Mouse (Mus musculus): ENCODE results near the gene Stambpl1. TPM values are rescaled to one million over a fixed set of nuclear protein-coding genes. Genes with fewer than 3 reads are reported as not detected.

Gene Stambpl1
- total RNA-seq, 2 experiments from 2014 or later = 9.8 to 12.5 TPM

DNA sequence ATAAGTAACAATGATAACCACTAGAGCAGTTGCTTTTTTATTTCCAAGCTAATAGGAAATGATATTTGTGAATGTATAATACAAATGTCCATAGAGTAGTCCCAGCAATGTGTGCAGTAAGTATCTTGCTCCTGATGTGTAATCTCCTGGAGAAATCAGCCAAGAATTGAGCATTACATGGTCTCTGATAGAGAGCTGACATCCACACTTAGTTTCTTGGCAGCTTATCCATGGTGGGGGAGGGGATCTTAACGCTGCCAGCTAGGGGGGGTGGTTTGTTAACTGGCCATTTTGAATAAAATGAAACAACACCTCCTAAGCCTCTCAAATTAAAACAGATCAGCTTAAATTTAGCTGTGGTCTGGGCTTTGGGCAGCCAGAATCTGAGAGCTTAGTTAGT lies 77.0 kb downstream of the Stambpl1 start:
- ATAC-seq (replicated peaks; ENCODE audit: low FRiP score, poor library complexity, severe bottlenecking) = no peak

DNA sequence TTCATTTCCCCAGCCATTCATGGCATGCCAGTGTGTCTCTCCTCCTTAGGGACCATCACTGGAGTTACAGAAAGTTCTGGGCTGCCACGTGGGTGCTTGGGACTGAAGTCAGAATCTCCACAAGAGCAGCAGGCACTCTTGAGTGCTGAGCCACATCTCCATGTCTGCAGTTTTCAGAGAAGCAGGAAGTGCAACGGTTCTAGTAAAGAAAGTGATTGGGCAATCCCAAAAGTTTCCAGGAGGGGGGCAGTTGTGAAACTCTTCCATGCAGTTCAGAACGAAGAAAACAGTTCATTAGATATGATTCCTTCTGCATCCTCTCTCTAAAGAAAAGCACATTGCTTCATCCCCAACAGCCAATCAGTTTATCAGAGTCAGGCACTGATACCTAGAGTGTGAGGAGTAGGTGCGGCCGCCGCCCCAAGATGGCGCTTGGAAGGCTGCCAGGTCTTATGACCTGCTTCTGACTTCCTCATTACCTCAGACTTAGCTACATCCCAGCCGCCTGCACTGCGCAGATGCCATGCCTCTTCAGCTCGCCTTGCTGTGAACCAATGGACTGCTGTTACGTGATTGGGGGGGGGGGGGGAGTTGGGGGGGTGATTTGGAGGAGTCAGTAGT lies 78.2 kb downstream of the Stambpl1 start:
- no peak for ATAC-seq (replicated peaks; ENCODE audit: low FRiP score, poor library complexity, severe bottlenecking)

DNA sequence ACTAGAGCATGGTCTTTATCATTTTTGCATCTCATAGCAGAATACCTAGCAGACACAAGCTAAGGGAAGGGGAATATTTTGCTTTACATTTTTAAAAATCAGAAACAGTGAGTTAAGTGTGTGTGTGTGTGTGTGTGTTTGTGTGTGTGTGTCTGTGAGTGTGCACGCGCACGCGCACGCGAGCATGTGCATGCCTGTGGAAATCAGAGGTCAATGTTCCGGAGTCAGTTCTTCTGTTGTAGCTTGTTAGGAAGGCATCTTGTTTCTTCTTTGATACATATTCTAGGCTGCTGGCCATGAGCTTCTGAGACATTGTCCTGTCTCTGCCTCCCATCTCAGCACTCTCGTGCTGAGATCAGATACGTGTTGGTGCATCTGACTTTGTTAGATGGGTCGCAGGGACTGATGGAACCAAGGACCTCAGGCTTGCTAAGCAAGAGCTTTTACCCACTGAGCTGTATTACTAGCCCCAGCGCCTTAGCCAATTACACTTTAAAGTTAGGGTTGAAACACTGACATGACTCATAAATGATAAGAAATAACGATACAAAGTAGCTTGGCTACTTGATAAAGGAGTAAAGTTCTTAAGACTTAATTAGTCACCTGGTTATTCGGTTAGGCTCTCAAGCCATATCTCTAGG lies 78.9 kb downstream of the Stambpl1 start:
- no peak for ATAC-seq (replicated peaks; ENCODE audit: low FRiP score, poor library complexity, severe bottlenecking)

DNA sequence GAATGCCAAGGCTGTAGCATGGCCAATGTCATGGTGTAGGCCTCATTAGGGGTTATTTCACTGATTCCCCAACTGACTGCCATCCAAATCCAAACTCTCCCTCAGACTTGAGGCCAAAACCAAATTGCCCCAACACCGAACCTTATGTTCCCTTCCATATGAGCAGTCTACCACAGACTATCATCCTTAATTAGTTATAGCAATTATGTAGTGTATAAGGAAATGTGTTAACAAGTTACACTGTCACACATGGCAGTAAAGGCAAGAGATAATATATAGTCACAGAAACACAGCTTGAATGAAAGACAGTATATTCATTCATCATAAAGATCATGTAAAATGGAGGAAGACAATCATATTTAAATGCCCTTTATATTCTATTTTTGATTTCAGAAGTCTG lies 81.0 kb downstream of the Stambpl1 start:
- ATAC-seq (replicated peaks; ENCODE audit: low FRiP score, poor library complexity, severe bottlenecking) = no peak

DNA sequence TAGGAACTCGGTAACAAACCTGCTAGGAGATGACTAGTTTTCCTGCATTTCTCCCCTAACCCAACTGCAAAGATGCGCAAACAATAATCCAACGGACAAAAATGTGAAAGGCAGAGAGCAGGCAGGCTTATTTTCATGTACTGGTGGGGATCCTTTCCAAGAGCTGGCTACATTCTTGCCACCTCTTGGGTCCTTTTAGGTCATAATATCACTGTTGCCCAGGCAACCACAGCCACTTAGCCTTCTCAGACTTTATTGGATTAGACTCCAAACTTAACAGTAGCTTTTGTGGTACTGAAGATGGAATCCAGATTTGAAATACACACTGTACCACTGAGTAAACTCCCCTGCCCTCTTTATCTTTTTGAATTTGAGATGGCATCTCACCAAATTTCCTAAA lies 86.0 kb downstream of the Stambpl1 start:
- no peak for ATAC-seq (replicated peaks; ENCODE audit: low FRiP score, poor library complexity, severe bottlenecking)

DNA sequence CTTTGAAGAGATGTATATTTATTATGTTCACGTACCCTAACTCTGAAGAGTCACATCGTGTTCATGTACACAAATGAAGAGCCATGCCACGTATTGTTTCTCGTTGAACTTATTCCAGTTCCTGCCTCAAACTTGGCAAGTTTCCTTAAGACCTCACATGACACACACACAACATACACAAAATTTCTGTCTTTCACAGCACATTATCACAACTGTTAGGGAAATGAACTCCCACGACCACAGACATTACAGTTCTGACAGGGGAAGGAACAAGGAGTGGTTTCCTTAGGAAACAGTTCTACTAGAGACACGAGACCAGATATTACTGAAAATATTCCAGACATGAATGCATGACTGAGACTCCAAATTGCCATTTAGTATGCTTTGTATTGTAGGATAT lies 91.6 kb downstream of the Stambpl1 start:
- no peak for ATAC-seq (replicated peaks; ENCODE audit: low FRiP score, poor library complexity, severe bottlenecking)

DNA sequence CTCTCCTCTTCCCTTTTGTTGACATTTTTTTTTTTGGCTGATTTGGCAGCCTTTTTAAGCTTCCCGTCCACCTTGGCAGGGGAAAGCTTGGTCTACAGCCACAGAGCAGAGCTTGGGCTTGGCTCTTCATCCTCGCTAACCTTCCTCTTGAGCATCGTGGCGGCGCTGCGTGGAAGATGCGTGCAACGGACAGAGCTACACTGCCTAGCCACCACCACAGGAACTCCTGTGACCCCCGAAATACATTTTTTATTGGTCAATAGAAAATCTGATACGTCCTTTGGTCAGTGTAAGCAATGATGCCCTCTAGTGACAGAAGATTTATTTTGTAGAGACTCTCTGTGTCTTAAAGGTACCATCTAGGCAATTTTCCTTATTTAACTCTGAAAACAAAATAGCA lies 92.4 kb downstream of the Stambpl1 start:
- ATAC-seq (replicated peaks; ENCODE audit: low FRiP score, poor library complexity, severe bottlenecking) = no peak

DNA sequence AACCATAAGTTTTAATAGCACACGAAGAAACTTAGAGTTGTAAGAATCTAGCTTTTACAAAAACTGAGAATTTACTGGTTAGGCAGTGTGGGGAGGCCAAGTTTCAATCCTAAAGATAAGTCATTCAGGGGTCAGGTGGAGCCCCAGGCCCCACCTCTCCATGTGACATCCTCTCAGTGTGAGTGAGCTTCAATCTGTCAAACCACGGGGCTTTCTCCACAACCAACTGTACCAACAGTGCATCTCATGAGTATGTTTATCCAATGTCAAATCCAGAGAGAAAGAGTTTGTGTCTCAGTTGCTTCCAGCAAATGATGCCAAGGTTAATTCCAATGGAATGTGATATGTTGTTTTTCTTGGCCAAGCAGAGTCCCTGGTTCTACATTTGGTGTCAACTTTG lies 92.8 kb downstream of the Stambpl1 start:
- ATAC-seq (replicated peaks; ENCODE audit: low FRiP score, poor library complexity, severe bottlenecking) = no peak

DNA sequence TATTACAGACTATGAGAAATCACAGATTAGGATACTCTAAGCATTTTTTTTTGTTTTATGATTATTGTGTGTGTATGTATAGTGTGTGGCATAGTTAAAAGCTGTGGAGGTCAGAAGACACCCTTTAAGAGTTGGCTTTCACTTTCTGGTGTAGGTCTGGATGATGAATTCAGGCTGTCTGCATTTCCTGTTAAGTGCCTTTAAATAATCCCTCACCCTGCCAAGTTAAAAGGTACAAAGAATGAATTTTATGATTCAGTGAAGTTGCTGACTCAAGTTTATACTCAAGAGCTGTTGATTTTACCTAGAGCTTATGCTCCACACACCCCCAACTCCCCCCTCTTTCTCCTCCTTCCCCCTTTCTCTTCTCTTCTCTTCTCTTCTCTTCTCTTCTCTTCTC lies 95.2 kb downstream of the Stambpl1 start:
- no peak for ATAC-seq (replicated peaks; ENCODE audit: low FRiP score, poor library complexity, severe bottlenecking)

DNA sequence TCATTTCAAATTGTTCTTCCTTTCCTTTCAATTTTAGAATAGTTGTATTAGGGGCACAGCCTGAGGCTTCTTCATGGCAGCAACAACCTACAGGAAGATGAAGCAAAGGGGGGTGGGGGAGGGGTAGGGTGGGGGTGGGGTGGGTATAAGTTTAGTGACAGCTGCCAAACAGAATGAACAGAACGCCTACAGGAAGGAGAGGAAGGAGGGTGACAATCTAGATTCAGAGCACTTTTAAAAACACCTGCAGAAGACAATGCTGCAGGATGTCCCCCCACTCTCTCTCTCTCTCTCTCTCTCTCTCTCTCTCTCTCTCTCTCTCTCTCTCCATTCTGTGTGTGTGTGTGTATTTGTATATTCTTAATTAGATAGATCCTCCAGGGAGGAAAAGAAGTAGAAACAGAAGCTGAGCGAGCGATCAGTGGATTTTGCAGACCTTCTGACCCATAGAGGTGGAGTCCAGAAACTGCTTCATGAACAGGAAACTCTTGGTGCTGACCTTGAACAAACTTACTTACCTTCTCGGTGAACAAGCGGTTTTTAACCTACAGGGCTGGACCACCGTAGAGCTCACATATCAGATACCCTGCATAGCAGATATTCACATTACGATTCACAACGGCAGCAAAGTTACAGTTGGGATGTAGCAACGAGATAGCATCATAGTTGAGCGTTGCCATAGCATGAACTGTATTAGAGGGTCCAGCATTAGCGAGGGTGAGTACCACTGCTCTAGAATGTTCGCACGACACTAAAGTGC lies 95.8 kb downstream of the Stambpl1 start:
- no peak for ATAC-seq (replicated peaks; ENCODE audit: low FRiP score, poor library complexity, severe bottlenecking)

DNA sequence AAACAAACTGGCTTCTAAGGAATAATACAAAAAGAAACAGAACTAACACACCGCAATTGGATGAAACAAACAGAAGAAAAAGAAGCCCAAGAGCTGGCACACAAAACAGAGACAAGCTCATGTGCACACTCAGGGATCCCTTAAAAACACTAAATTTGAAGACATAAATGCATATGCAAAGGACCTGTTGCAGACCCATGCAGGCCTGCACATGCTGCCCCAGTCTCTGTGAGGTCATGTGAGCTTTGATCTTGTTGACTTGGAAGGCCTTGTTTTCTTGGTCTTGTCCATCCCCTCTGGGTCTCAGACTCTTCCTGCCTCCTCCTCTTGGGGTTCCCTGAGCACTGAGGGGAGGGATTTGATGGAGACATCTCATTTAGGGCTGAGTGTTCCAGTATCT lies 96.7 kb downstream of the Stambpl1 start:
- no peak for ATAC-seq (replicated peaks; ENCODE audit: low FRiP score, poor library complexity, severe bottlenecking)

Other genes with a start within 250 kb of the Stambpl1 start
- gene Lipf, start 231.0 kb upstream of the Stambpl1 start, total RNA-seq (2015; ENCODE audit: low replicate concordance) = not detected in 2 replicates
- not detected in 2 replicates for gene Lipf, start 231.0 kb upstream of the Stambpl1 start, total RNA-seq (2017; ENCODE audit: low replicate concordance)
- gene Lipk, start 183.9 kb upstream of the Stambpl1 start, total RNA-seq (2015; ENCODE audit: low replicate concordance) = not detected in 2 replicates
- gene Lipk, start 183.9 kb upstream of the Stambpl1 start, total RNA-seq (2017; ENCODE audit: low replicate concordance) = not detected in 2 replicates
- gene Lipn, start 124.9 kb upstream of the Stambpl1 start, total RNA-seq (2015; ENCODE audit: low replicate concordance) = not detected in 2 replicates
- not detected in 2 replicates for gene Lipn, start 124.9 kb upstream of the Stambpl1 start, total RNA-seq (2017; ENCODE audit: low replicate concordance)
- not detected in 2 replicates for gene Lipm, start 91.3 kb upstream of the Stambpl1 start, total RNA-seq (2015; ENCODE audit: low replicate concordance)
- not detected in 2 replicates for gene Lipm, start 91.3 kb upstream of the Stambpl1 start, total RNA-seq (2017; ENCODE audit: low replicate concordance)
- 4.0 and 17.5 TPM in 2 replicates for gene Ankrd22, start 26.2 kb upstream of the Stambpl1 start, total RNA-seq (2015; ENCODE audit: low replicate concordance)
- 4.6 and 8.0 TPM in 2 replicates for gene Ankrd22, start 26.2 kb upstream of the Stambpl1 start, total RNA-seq (2017; ENCODE audit: low replicate concordance)
- gene Acta2, start 63.4 kb downstream of the Stambpl1 start, total RNA-seq (2015; ENCODE audit: low replicate concordance) = 0.63 TPM in 1 of 2 replicates, not detected in the other
- gene Acta2, start 63.4 kb downstream of the Stambpl1 start, total RNA-seq (2017; ENCODE audit: low replicate concordance) = 2.0 TPM in 1 of 2 replicates, not detected in the other
- gene Fas, start 98.4 kb downstream of the Stambpl1 start, total RNA-seq (2015; ENCODE audit: low replicate concordance) = 7.3 and 10.2 TPM in 2 replicates
- gene Fas, start 98.4 kb downstream of the Stambpl1 start, total RNA-seq (2017; ENCODE audit: low replicate concordance) = 2.4 and 6.8 TPM in 2 replicates

All from erythroblast, adult 5-6 weeks (primary cell).